Mouse (Mus musculus): ENCODE data around the gene Arid5b.

DNA sequence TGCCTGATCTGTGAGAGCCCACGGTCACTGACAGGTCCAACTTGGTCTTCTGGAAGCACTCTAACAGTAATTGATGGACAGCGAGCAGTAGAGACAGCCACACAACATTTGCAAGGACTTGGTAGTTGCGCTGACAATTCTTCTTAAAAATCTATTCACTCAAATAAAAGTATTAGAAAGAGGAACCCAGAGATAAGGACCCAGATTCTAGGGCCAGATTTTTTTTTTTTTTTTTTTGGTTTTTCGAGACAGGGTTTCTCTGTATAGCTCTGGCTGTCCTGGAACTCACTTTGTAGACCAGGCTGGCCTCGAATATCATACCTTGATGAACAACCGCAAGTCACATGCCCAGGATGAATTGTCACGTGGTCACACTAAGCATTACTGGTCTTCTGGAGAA, 137.0 kb downstream of the Arid5b start:
- no peak for TF ChIP-seq EP300 (IDR thresholded peaks at IDR 0.05; ENCODE audit: low read depth)
- no peak for TF ChIP-seq CTCF (IDR thresholded peaks at IDR 0.05; ENCODE audit: low read depth)

Measured in heart, postnatal 0 days (tissue).